Mouse (Mus musculus): Measurements from ENCODE around the gene Ncoa3.

DNA sequence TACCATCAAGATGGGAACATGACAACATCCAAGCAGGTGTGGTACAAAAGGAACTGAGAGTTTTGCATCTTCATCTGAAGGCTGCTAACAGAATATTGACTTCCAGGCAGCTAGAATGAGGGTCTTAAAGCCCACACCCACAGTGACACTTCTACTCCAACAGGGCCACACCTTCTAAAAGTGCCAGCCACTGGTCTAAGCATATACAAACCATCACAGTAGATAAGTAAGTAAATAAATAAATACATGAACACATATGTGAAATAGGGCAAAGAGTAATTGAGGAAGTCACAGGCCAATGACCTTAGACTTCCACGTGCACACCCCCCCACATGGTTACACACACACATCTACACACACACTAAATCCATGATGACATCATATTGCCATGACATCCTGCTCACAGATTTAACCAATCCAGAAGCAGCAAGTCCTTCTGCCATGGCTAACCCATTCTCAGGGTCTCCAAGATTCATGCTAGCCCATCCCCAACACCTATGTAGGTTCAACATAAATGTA, 46.3 kb upstream of the Ncoa3 start:
- TF ChIP-seq POLR2A (IDR thresholded peaks at IDR 0.05; ENCODE audit: control insufficient read depth, low read depth, low read length) (no peak), CTCF (IDR thresholded peaks at IDR 0.05; ENCODE audit: control insufficient read depth, insufficient read depth, insufficient replicate concordance, low read depth, low read length) (no peak)
